Mouse (Mus musculus) limb, embryonic 14.5 days (tissue): Measurements from ENCODE around the gene Orai3. TPM values are rescaled to one million over a fixed set of nuclear protein-coding genes. Genes with fewer than 3 reads are reported as not detected.

Source experiments
- ATAC-seq: fragments of 200-750 bp; cut with Nextera tagmentation; 2 replicates; pipeline ENCODE4 v1.8.0; 2017; ENCODE audit warnings: low read depth, moderate number of reproducible peaks, moderate TSS enrichment; ENCODE audit not compliant: low FRiP score
- DNase-seq: peaks from one replicate; pipeline ENCODE4 v3.0.0-alpha.2; 2015; ENCODE audit warnings: low spot score
- H3K27ac ChIP-seq: fragments of 300-500 bp; sonication (generic); replicated peaks from 2 replicates; pipeline ENCODE4 v1.5.1; 2014; ENCODE audit warnings: low read depth, mild to moderate bottlenecking, low read length, moderate library complexity, mixed read lengths
- H3K27me3 ChIP-seq: fragments of 300-500 bp; sonication (generic); 2 replicates; pipeline ENCODE4 v1.6.1; 2014; ENCODE audit warnings: low read length, mixed read lengths; ENCODE audit not compliant: control insufficient read depth, insufficient read depth
- H3K36me3 ChIP-seq: fragments of 300-500 bp; sonication (generic); 2 replicates; pipeline ENCODE4 v1.6.1; 2014; ENCODE audit warnings: mild to moderate bottlenecking, low read length, moderate library complexity, mixed read lengths; ENCODE audit not compliant: control insufficient read depth, insufficient read depth
- H3K4me1 ChIP-seq: fragments of 300-500 bp; sonication (generic); 2 replicates; pipeline ENCODE4 v1.6.1; 2014; ENCODE audit warnings: antibody characterized with exemption, low read length, mixed read lengths; ENCODE audit not compliant: control insufficient read depth, insufficient read depth
- H3K4me2 ChIP-seq: fragments of 300-500 bp; sonication (generic); replicated peaks from 2 replicates; pipeline ENCODE4 v1.6.1; 2014; ENCODE audit warnings: low read depth, mild to moderate bottlenecking, low read length, moderate library complexity; ENCODE audit not compliant: severe bottlenecking
- H3K4me3 ChIP-seq: fragments of 300-500 bp; sonication (generic); replicated peaks from 2 replicates; pipeline ENCODE4 v1.5.1; 2014; ENCODE audit warnings: low read length
- H3K9ac ChIP-seq: fragments of 300-500 bp; sonication (generic); 2 replicates; pipeline ENCODE4 v1.6.1; 2014; ENCODE audit warnings: mild to moderate bottlenecking, low read depth, low read length, moderate library complexity; ENCODE audit not compliant: severe bottlenecking
- H3K9me3 ChIP-seq: fragments of 300-500 bp; sonication (generic); 2 replicates; pipeline ENCODE4 v1.6.1; 2016; ENCODE audit warnings: low read length; ENCODE audit not compliant: control insufficient read depth
- POLR2A ChIP-seq: fragments of 200-500 bp; IDR thresholded peaks from 2 replicates; pipeline ENCODE4 v1.8.0; 2012; ENCODE audit warnings: inconsistent platforms, mild to moderate bottlenecking, moderate library complexity, borderline replicate concordance; ENCODE audit not compliant: insufficient read depth, insufficient read length; ENCODE audit errors: extremely low read depth
- WGBS: fragments of 180-500 bp; shearing (Covaris S2); extraction: QIAGEN DNeasy Blood & Tissue Kit; methylation state at CpG from one replicate; pipeline ENCODE4 v1.1.7; 2014; 5-methylcytosine and 5-hydroxymethylcytosine counted together
- polyA plus RNA-seq, 2 experiments: library from polyadenylated mRNA; depleted of rRNA in 1 of 2; stranded (reverse) in 1 of 2; unstranded in 1 of 2; fragments of >200 nt; fragmentation: Nextera tagmentation in 1 of 2; extraction: Ambion mirVana in 1 of 2; gene quantifications; 2 replicates each; pipeline versions ENCODE4 v1.2.1 to v1.2.3; 2012 to 2014

Gene Orai3
- polyA plus RNA-seq, 2 experiments: 10.5 to 22.8 TPM

DNA sequence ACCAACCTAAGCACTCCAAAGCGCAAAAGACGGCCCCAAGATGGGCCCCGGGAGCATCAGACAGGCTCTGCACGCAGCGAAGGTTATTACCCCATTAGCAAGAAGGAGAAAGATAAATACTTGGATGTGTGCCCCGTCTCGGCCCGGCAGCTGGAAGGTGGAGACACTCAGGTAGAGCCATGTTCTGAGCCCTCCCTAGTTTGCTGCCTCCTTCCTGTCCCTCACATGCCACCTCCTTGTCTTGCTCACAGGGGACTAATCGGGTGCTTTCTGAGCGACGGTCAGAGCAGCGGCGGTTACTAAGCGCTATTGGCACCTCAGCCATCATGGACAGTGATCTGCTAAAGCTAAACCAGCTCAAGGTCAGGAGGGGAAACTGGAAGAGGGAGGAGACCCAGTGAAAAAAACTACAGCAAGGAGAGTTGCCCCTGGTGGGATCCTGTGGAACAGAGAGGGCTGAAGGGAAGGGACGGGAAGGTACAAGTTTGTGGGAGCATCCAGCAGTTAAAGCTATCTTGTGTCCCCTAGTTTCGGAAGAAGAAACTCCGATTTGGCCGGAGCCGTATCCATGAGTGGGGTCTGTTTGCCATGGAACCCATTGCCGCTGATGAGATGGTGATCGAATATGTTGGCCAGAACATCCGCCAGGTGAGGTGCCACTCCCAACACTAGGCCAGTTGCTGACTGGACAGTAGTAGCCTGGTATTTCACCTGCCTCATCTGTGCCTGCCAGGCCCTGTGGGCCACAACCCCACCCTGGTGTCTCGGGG, 27.6 kb downstream of the Orai3 start:
- no peaks in the 10 kb centered on the region for H3K4me1 ChIP-seq
- DNase-seq: no peak

DNA sequence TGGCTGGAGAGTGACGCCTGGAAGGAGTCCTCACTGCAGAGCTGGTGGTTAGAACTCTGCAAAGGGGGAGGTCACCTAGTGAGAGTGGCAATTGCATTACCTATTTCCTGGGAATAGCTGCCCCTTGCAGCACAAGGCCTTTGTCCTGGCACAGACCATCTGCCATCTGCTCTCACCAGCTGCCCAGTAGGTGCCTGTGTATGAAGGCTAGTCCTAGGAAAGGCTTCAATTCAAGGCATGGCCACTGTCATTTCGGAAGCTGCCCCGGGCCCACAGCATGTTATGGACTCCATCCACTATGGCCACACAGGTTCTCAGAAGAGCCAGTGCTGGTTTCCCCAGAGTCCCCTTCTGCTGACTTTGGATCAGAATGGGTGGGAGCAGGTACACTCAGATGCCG, 29.0 kb downstream of the Orai3 start:
- ATAC-seq (no peak), DNase-seq (no peak)
- Histone ChIP-seq H3K36me3 (peaks cover 80% of the 10 kb centered on the region), H3K27me3 (no peaks in the 10 kb centered on the region), H3K4me2 (no peak overlapping the region), H3K4me1 (no peaks in the 10 kb centered on the region), H3K9me3 (no peaks in the 10 kb centered on the region), H3K27ac (no peak overlapping the region), H3K9ac (no peak overlapping the region), H3K4me3 (no peak overlapping the region)
- WGBS: 90% methylated on average over 4 of the region's 4 CpGs
- TF ChIP-seq POLR2A: no peak

More for the DNA sequence above, 27.6 kb downstream of the Orai3 start:
- Histone ChIP-seq H3K4me2 (no peak overlapping the region), H3K27me3 (no peaks in the 10 kb centered on the region), H3K27ac (no peak overlapping the region), H3K36me3 (peaks cover 81% of the 10 kb centered on the region), H3K9ac (no peak overlapping the region), H3K4me3 (no peak overlapping the region), H3K9me3 (no peaks in the 10 kb centered on the region)
- WGBS: 92% methylated on average over 23 of the region's 23 CpGs
- no peak for ATAC-seq
- no peak for TF ChIP-seq POLR2A

GRCm38 (mm10) chr7:127799211-127799610, 29.6 kb downstream of the Orai3 start:
- Histone ChIP-seq H3K9ac (no peak overlapping the region), H3K4me3 (no peak overlapping the region), H3K36me3 (peaks cover 78% of the 10 kb centered on the region), H3K27ac (no peak overlapping the region), H3K4me1 (no peaks in the 10 kb centered on the region), H3K9me3 (no peaks in the 10 kb centered on the region), H3K27me3 (no peaks in the 10 kb centered on the region), H3K4me2 (no peak overlapping the region)
- 90% methylated on average over 13 of the region's 13 CpGs for WGBS
- DNase-seq (no peak), ATAC-seq (no peak)
- TF ChIP-seq POLR2A: no peak

GRCm38 (mm10) chr7:127799738-127800137, 30.1 kb downstream of the Orai3 start:
- no peaks in the 10 kb centered on the region for H3K27me3 ChIP-seq
- no peak overlapping the region for H3K4me3 ChIP-seq
- peaks cover 78% of the 10 kb centered on the region for H3K36me3 ChIP-seq
- 100% methylated on average over 1 of the region's 1 CpGs for WGBS
- no peak overlapping the region for H3K4me2 ChIP-seq
- H3K4me1 ChIP-seq: no peaks in the 10 kb centered on the region
- DNase-seq (no peak), ATAC-seq (no peak)
- no peak overlapping the region for H3K27ac ChIP-seq
- no peak for TF ChIP-seq POLR2A
- H3K9me3 ChIP-seq: no peaks in the 10 kb centered on the region
- no peak overlapping the region for H3K9ac ChIP-seq

GRCm38 (mm10) chr7:127800435-127801009, 30.9 kb downstream of the Orai3 start, which contains the start of gene Hsd3b7:
TSS of gene Hsd3b7 (plus strand) at chr7:127800604.
- Histone ChIP-seq H3K4me2 (peak within 1 kb of the TSS; percentile 43), H3K9ac (peak within 1 kb of the TSS; percentile 2; the same call in 1 of the 2 replicates), H3K36me3 (peaks cover 74% of the 10 kb centered on the region), H3K27ac (no peak within 1 kb of the TSS), H3K4me3 (peak within 1 kb of the TSS; percentile 23; the same call in 1 of the 2 replicates), H3K4me1 (no peaks in the 10 kb centered on the region), H3K9me3 (no peaks in the 10 kb centered on the region), H3K27me3 (no peaks in the 10 kb centered on the region)
- 34% methylated on average over 6 of the region's 6 CpGs for WGBS
- DNase-seq (peak; percentile 91), ATAC-seq (peak; percentile 85)
- no peak for TF ChIP-seq POLR2A
